Mouse (Mus musculus) activated CD4-positive, CD25-positive, alpha-beta regulatory T cell, adult 4 months (primary cell): ENCODE results near the gene Nav2. TPM values are rescaled to one million over a fixed set of nuclear protein-coding genes. Genes with fewer than 3 reads are reported as not detected.

ENCODE experiments used
- ATAC-seq: one replicate; pipeline ENCODE4 v1.8.0; 2017
- polyA plus RNA-seq, 2 experiments: library from polyadenylated mRNA; unstranded; fragments of 100-300 nt; shearing (Covaris generic); gene quantifications; one replicate each; pipeline ENCODE4 v1.2.1; 2017

Nav2 gene
- polyA plus RNA-seq, 2 experiments from 2014 or later, result 14.2 to 16.6 TPM

GRCm38 (mm10) chr7:49497426-49497892, 588.9 kb downstream of the Nav2 start:
- no peak for ATAC-seq

GRCm38 (mm10) chr7:49499598-49499997, 591.1 kb downstream of the Nav2 start:
- ATAC-seq, result no peak

- no peak for ATAC-seq
Observed at GRCm38 (mm10) chr7:49500916-49501315, 592.4 kb downstream of the Nav2 start.

GRCm38 (mm10) chr7:49503419-49503818, 594.9 kb downstream of the Nav2 start:
- no peak for ATAC-seq

GRCm38 (mm10) chr7:49503881-49504280, 595.4 kb downstream of the Nav2 start:
- no peak for ATAC-seq

- ATAC-seq, result no peak
Observed at GRCm38 (mm10) chr7:49504297-49504696, 595.8 kb downstream of the Nav2 start.

GRCm38 (mm10) chr7:49505024-49505423, 596.5 kb downstream of the Nav2 start:
- no peak for ATAC-seq

- ATAC-seq, result no peak
Observed at GRCm38 (mm10) chr7:49506085-49506820, 597.7 kb downstream of the Nav2 start.

GRCm38 (mm10) chr7:49507943-49508506, 599.5 kb downstream of the Nav2 start:
- no peak for ATAC-seq

GRCm38 (mm10) chr7:49511820-49512453, 603.4 kb downstream of the Nav2 start:
- ATAC-seq, result no peak

- ATAC-seq, result no peak
Observed at GRCm38 (mm10) chr7:49513763-49514437, 605.4 kb downstream of the Nav2 start.

GRCm38 (mm10) chr7:49515012-49515411, 606.5 kb downstream of the Nav2 start:
- ATAC-seq, result no peak

GRCm38 (mm10) chr7:49520504-49520903, 612.0 kb downstream of the Nav2 start:
- ATAC-seq, result no peak

- ATAC-seq, result no peak
Observed at GRCm38 (mm10) chr7:49521349-49521748, 612.8 kb downstream of the Nav2 start.

GRCm38 (mm10) chr7:49521976-49522375, 613.5 kb downstream of the Nav2 start:
- no peak for ATAC-seq

- ATAC-seq, result no peak
Observed at GRCm38 (mm10) chr7:49522411-49523114, 614.0 kb downstream of the Nav2 start.

- no peak for ATAC-seq
Observed at GRCm38 (mm10) chr7:49523115-49523445, 614.6 kb downstream of the Nav2 start.

GRCm38 (mm10) chr7:49523729-49524128, 615.2 kb downstream of the Nav2 start:
- ATAC-seq, result no peak

- no peak for ATAC-seq
Observed at GRCm38 (mm10) chr7:49525348-49526100, 617.0 kb downstream of the Nav2 start.

GRCm38 (mm10) chr7:49526101-49526499, 617.6 kb downstream of the Nav2 start:
- no peak for ATAC-seq

- ATAC-seq, result no peak
Observed at GRCm38 (mm10) chr7:49527495-49527894, 619.0 kb downstream of the Nav2 start.

- ATAC-seq, result no peak
Observed at GRCm38 (mm10) chr7:49527925-49528324, 619.4 kb downstream of the Nav2 start.
